Mouse (Mus musculus): ENCODE data around the gene Ptpn3.

The Ptpn3 gene

GRCm38 (mm10) chr4:57263061-57263685, 38.5 kb downstream of the Ptpn3 start:
- DNase-seq (ENCODE audit: low spot score) = peak; percentile 17

GRCm38 (mm10) chr4:57262451-57262850, 39.2 kb downstream of the Ptpn3 start:
- DNase-seq (ENCODE audit: low spot score) = no peak

GRCm38 (mm10) chr4:57261813-57262212, 39.8 kb downstream of the Ptpn3 start:
- no peak for DNase-seq (ENCODE audit: low spot score)

GRCm38 (mm10) chr4:57258159-57259035, 43.2 kb downstream of the Ptpn3 start:
- no peak for DNase-seq (ENCODE audit: low spot score)

- no peak for DNase-seq (ENCODE audit: low spot score)
These were observed 44.2 kb downstream of the Ptpn3 start for GRCm38 (mm10) chr4:57257409-57257808.

- no peak for DNase-seq (ENCODE audit: low spot score)
These were observed 44.9 kb downstream of the Ptpn3 start for GRCm38 (mm10) chr4:57256761-57257160.

GRCm38 (mm10) chr4:57254412-57254811, 47.2 kb downstream of the Ptpn3 start:
- DNase-seq (ENCODE audit: low spot score) = no peak

- no peak for DNase-seq (ENCODE audit: low spot score)
These were observed 51.0 kb downstream of the Ptpn3 start for GRCm38 (mm10) chr4:57250636-57251035.

- DNase-seq (ENCODE audit: low spot score) = no peak
These were observed 52.5 kb downstream of the Ptpn3 start for GRCm38 (mm10) chr4:57249108-57249507.

- DNase-seq (ENCODE audit: low spot score) = no peak
These were observed 56.8 kb downstream of the Ptpn3 start for GRCm38 (mm10) chr4:57244874-57245273.

GRCm38 (mm10) chr4:57243312-57243711, 58.3 kb downstream of the Ptpn3 start:
- no peak for DNase-seq (ENCODE audit: low spot score)

- no peak for DNase-seq (ENCODE audit: low spot score)
These were observed 60.7 kb downstream of the Ptpn3 start for GRCm38 (mm10) chr4:57240934-57241333.

- DNase-seq (ENCODE audit: low spot score) = no peak
These were observed 61.5 kb downstream of the Ptpn3 start for GRCm38 (mm10) chr4:57240100-57240499.

- no peak for DNase-seq (ENCODE audit: low spot score)
These were observed 62.5 kb downstream of the Ptpn3 start for GRCm38 (mm10) chr4:57239112-57239511.

- peak; percentile 60 for DNase-seq (ENCODE audit: low spot score)
These were observed 63.5 kb downstream of the Ptpn3 start for GRCm38 (mm10) chr4:57238118-57238517.

GRCm38 (mm10) chr4:57236513-57236912, 65.1 kb downstream of the Ptpn3 start:
- peak; percentile 86 for DNase-seq (ENCODE audit: low spot score)

- DNase-seq (ENCODE audit: low spot score) = no peak
These were observed 65.9 kb downstream of the Ptpn3 start for GRCm38 (mm10) chr4:57235741-57236140.

- DNase-seq (ENCODE audit: low spot score) = no peak
These were observed 67.3 kb downstream of the Ptpn3 start for GRCm38 (mm10) chr4:57234348-57234747.

GRCm38 (mm10) chr4:57232439-57232838, 69.2 kb downstream of the Ptpn3 start:
- no peak for DNase-seq (ENCODE audit: low spot score)

GRCm38 (mm10) chr4:57231323-57231722, 70.3 kb downstream of the Ptpn3 start:
- DNase-seq (ENCODE audit: low spot score) = no peak

GRCm38 (mm10) chr4:57230341-57230740, 71.3 kb downstream of the Ptpn3 start:
- DNase-seq (ENCODE audit: low spot score) = no peak

GRCm38 (mm10) chr4:57228601-57229520, 72.8 kb downstream of the Ptpn3 start:
- DNase-seq (ENCODE audit: low spot score) = no peak
